Mouse (Mus musculus): ENCODE data around the gene Speg.

Gene Speg

DNA sequence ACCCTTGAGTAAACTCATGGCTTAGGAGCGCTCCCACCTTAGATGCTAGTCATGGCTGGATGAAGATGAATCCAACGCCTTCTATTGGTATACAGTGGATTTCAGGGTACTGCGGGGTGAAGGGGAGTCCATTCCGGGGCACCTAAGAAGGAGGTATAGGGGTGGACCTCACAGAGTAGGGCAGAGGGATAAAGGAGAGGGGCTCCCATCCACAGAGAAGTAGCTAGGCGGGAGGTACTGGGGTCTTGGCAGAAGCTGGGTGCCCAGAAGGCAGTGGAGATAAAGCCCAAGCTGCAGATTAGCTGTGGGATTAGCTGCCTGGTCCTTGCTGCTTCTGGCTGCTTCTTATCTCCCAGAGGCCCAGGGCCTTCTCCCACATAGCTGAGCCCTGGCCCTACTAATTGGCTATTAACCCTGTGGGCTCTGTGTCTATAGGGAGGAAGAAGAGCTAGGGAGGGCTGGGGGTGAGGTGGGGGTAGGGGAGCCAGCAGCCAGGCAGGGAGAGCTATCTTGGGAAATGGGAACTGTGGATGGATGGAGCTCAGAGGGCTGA, 88.6 kb downstream of the Speg start:
- no peak for DNase-seq

GRCm38 (mm10) chr1:75467215-75467927, 92.3 kb downstream of the Speg start:
- peak; percentile 67 for DNase-seq

GRCm38 (mm10) chr1:75469287-75469825, 94.3 kb downstream of the Speg start:
- DNase-seq = no peak

DNA sequence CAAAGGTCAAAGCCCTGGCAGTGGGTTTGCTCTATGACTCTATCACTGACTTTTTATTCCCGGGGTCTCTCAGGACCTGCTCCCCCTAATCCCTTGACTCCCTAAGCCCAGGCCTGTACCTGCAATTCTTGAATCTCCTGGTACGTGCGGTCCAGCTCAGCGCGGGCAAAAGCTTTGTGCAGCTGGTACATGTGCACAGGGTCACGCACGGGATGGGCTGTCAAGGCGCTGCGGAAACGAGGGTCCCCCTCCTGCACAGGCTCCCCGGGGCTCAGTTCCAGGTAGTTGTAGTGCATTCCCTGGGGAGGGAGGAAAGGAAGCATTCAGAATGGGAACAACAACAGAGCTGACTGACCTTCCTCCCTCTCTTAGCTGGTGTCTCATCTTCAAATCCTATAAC, 101.3 kb downstream of the Speg start:
- DNase-seq = no peak

- DNase-seq = peak; percentile 78
Observed at GRCm38 (mm10) chr1:75477264-75477965, 102.3 kb downstream of the Speg start.

GRCm38 (mm10) chr1:75477966-75478290, 102.8 kb downstream of the Speg start:
- DNase-seq = no peak

DNA sequence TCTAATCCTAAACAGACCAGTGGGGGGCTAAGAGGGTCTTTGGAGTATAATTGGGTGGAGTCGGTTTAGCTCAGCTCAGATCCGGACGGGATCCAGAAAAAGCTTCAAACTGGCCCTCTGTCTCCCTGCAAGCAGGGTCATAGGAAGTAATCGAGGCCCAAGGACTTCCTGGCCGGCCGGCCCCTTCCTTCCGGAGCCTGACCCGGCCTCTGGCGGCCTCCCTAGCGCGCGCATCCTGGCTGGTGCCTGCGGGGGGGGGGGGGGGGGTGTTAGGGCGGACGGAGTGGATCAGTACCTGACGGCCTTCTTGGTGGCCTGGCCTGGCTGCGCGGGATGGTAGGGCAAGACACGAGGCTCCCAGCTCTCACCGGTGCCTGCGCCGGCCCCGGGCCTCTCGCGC, 103.4 kb downstream of the Speg start:
- peak; percentile 46 for DNase-seq

DNA sequence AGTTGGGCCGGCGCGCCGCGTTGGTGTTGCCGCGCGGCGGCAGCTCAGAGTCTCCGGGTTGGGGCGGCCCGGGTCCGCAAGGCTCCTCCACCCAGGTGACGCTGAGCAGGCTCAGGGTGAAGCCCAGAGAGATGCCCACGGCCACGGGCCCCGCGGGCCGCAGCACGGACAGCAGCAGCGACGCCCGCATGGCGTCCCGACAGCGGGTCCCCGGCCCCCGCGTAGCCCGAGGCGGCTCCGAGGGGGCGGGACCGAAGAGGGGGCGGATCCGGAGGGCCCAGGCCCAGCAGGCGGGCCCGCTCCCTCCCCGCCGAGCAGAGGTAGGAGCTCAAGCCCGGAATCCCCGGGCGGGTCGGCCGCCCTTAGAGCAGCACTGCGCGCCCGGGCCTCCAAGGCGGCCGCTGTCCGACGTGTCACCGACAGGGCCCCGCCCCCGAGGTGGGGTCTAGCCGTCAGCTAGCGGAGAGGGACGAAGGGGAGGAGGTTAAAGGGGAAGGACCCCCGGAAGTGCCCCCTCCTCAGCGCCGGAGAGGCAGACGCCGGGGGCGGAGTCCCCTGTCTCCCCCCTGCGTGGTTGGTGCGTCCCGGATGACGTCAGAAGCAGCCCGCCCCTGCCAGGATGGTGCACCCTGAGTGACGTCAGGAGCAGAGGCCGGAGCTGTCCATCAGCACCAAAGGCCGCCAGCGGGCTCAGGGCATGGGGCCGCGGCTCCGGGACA, 104.0 kb downstream of the Speg start, which contains the start of the genes Chpf and Tmem198:
Gene Chpf (minus strand): TSS at position 392 of the 719 bp plus-strand sequence.
Gene Tmem198 (plus strand): TSS at position 617 of the 719 bp plus-strand sequence.
- peak; percentile 97 for DNase-seq

- DNase-seq = no peak
Observed at GRCm38 (mm10) chr1:75479635-75479989, 104.5 kb downstream of the Speg start.

DNA sequence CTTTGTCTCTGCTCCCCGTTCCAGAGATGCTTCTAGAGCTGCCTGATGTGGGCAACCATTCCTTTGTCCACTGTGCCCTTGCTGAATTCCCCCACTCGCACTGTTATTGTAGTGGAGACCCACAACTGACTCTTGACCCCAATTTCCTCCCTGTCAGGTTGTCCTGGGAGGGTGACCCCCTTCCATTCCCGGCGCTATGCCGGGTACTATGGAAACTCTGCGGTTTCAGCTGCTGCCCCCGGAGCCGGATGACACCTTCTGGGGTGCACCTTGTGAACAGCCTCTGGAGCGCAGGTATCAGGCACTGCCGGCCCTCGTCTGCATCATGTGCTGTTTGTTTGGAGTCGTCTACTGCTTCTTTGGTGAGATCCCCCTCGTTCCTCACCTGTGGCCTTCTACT, 104.9 kb downstream of the Speg start:
- no peak for DNase-seq

- no peak for DNase-seq
Observed at GRCm38 (mm10) chr1:75480735-75481134, 105.6 kb downstream of the Speg start.

Measured in kidney, adult 11 months (tissue).